Mouse (Mus musculus) C2C12 (cell line): ENCODE results near the gene Vmn2r23.

Experiments used
- CEBPB ChIP-seq: IDR thresholded peaks from one replicate; pipeline ENCODE4 v1.6.1; 2011; ENCODE audit warnings: low read depth, mild to moderate bottlenecking, control low read depth, moderate library complexity
- CTCF ChIP-seq: IDR thresholded peaks from one replicate; pipeline ENCODE4 v1.5.1; 2011; ENCODE audit not compliant: control insufficient read depth, insufficient read depth, insufficient read length
- MAX ChIP-seq: IDR thresholded peaks from one replicate; pipeline ENCODE4 v1.6.1; 2011; ENCODE audit warnings: mild to moderate bottlenecking, control low read depth
- USF1 ChIP-seq: IDR thresholded peaks from one replicate; pipeline ENCODE4 v1.6.1; 2011; ENCODE audit warnings: low read depth, mild to moderate bottlenecking, control low read depth, moderate library complexity

DNA sequence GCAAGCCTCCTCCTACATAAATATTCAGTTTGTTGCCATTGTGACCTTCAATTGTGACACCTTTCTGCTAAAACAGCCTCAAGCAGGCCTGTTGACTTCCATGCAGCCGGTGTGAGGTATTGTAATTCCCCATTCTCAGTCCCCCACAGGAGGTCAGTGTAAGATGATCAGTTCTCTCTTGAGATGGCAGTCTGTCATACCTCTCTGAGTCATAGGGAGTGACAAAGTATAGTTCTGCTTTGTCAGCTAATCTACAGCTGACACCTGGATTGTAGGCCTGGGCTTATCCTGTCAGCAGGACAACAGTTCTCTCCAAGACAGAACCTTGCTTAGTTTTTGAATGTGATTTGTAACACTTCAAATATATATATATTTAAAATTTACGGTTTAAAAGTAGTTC lies 82.4 kb downstream of the Vmn2r23 start:
- no peak for TF ChIP-seq CTCF
- no peak for TF ChIP-seq USF1
- TF ChIP-seq MAX = no peak
- TF ChIP-seq CEBPB = no peak
